Mouse (Mus musculus) ES-CJ7 (cell line): ENCODE results near the gene Unc45b.

Experiments
- DNase-seq: peaks from one replicate; pipeline ENCODE4 v3.0.0; 2011; ENCODE audit warnings: low read depth, low spot score

Gene Unc45b

DNA sequence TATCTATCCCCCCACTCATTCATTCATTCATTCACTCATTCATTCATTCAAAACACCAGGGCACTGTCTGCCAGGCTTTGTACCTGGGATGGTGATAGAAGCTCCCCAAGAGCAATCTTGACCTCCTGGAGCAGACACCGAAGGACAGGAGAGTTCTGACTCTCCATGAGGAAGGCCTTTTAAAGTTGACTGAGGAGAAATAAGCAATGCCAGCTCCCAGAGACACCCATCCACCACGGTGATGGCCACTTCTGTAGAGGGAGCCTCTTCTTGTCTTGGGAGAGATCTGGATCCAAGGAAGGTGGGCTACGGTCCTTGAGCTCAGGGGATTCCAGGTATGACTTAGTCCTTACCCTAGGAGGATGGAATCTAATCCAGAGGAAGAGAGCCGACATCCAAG, at the start of gene Unc45b:
Gene Unc45b, plus strand, starts transcription at position 301 of the 400 bp plus-strand sequence.
- no peak for DNase-seq

GRCm38 (mm10) chr11:82860759-82861158, 49.6 kb upstream of the Unc45b start:
- DNase-seq = no peak

GRCm38 (mm10) chr11:82861558-82861957, 48.8 kb upstream of the Unc45b start:
- DNase-seq = no peak

- no peak for DNase-seq
Measured at GRCm38 (mm10) chr11:82862638-82863037, 47.7 kb upstream of the Unc45b start.

- DNase-seq = no peak
Measured at GRCm38 (mm10) chr11:82863059-82863458, 47.3 kb upstream of the Unc45b start.

DNA sequence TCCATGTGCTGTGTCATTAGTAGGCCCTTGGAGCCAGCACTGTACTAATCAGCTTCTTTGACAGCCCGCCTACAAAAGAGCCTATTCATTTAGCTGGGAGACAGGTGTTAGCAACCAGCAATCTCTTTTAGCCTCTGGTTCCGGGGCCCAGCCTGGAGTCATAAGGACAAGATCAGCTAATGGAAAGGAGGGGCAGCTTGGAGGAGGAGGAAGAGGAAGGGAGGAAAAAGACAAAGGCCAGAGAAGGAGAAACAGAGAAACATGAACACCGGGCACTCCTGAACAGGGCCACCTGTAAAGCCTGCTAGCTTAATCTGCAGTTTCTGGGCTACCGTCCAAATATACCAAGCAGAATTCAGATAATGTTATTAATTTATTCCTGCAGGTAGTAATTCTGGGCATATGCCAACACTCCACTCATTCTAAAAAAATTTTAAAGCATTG, 46.8 kb upstream of the Unc45b start:
- no peak for DNase-seq

GRCm38 (mm10) chr11:82865957-82866356, 44.4 kb upstream of the Unc45b start:
- DNase-seq = no peak

- peak; percentile 36 for DNase-seq
Measured at GRCm38 (mm10) chr11:82866850-82867564, 43.3 kb upstream of the Unc45b start.

GRCm38 (mm10) chr11:82867956-82868355, 42.4 kb upstream of the Unc45b start:
- DNase-seq = no peak

DNA sequence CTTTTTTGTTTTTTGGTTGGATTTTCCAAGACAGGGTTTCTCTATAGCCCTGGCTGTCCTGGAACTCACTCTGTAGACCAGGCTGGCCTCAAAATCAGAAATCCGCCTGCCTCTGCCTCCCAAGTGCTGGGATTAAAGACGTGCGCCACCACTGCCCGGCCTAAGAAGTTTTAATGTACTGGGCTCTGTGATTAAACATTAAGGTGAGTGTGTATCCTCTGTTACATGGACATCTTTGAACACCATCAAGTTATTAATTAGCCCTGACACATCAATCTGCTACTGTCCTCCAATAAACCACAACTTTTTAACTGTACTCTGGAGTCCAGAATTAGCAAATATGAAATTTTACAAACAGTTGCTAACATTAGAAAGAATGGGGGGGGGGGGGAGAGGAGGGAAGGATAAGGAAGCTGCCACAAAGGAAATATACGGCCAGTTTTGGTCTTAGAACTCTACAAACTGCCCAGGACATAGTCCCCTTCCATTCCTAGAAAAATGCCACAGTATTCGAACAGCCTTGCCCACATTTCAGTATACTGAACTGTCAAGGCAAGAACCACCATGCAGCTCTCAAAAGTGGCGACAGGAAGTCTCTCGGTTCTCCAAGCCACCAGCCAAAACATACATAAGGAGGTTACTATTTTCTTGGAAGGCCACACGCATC, 40.7 kb upstream of the Unc45b start:
- no peak for DNase-seq

- peak; percentile 88 for DNase-seq
Measured at GRCm38 (mm10) chr11:82870173-82871030, 39.9 kb upstream of the Unc45b start.

GRCm38 (mm10) chr11:82871031-82871446, 39.3 kb upstream of the Unc45b start, which contains the start of gene Rffl:
TSS of gene Rffl (minus strand) at chr11:82871210.
- peak; percentile 94 for DNase-seq

- no peak for DNase-seq
Measured at GRCm38 (mm10) chr11:82874924-82875323, 35.4 kb upstream of the Unc45b start.

DNA sequence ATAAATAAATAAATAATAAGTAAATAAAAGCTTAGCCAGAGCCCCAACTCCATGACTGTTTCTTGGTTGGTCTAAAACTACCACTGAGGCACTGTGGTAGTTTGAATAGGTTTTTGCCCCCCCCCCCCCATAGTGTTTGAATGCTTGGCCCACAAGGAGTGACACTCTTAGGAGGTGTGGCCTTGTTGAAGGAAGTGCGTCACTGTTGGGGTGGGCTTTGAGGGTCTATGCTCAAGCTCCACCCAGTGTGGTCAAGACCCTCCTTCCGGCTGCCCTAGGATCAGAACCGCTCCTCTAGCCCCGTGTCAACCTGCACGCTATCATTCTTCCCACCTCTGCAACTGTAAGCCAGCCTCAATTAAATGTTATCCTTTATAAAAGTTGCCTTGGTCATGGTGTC, 34.7 kb upstream of the Unc45b start:
- peak; percentile 64 for DNase-seq

DNA sequence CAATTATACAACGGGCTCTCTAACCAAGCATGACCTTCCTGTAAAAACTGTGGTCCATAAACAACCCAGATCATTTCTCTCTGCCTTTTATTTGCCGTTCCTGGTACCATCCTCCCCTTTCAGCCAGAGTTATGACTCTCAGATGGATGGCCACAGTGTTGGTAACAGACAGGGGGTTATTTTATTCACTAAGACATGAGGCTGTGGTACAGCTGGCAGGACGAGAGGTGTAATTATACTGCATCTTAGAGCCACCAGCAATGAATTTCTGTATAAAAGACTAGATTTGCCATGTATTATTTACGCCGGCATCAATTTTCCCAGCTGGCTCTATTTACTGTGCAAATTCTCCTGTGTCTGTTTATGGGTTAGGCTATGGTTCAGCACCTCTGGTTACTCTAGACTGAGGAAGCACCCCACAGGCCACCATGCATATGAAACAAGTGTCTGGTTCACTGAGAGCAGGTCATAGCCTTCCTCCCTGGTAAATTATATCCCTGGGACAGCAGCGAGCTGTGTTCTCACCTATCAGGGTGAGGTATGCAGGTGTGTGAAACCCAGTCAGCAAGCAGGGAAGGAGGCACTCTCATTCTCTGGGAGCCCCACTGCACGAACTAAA, 32.5 kb upstream of the Unc45b start:
- DNase-seq = no peak

- peak; percentile 50 for DNase-seq
Measured at GRCm38 (mm10) chr11:82883180-82883579, 27.2 kb upstream of the Unc45b start.

DNA sequence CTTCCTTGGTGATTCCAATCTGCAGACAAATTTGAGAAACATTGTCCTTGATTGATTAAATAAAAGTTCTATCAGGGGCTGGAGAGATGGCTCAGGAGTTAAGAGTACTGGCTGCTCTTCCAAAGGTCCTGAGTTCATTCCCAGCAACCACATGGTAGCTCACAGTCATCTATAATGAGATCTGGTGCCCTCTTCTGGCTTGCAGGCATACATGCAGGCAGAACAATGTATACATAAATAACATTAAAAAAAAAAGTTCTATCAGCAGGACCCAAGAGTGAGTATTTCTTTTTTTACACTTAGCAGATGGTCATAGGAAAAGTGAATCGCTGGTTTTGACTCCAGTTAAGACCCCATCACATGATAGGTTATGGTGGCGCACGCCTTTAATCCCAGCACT, 23.8 kb upstream of the Unc45b start:
- DNase-seq = peak; percentile 52

GRCm38 (mm10) chr11:82888491-82888946, 21.8 kb upstream of the Unc45b start:
- no peak for DNase-seq

GRCm38 (mm10) chr11:82889524-82890341, 20.6 kb upstream of the Unc45b start:
- no peak for DNase-seq

- DNase-seq = peak; percentile 93
Measured at GRCm38 (mm10) chr11:82890342-82890762, 20.0 kb upstream of the Unc45b start, which contains the start of gene Rad51d. TSS of gene Rad51d (minus strand) at chr11:82890614.

DNA sequence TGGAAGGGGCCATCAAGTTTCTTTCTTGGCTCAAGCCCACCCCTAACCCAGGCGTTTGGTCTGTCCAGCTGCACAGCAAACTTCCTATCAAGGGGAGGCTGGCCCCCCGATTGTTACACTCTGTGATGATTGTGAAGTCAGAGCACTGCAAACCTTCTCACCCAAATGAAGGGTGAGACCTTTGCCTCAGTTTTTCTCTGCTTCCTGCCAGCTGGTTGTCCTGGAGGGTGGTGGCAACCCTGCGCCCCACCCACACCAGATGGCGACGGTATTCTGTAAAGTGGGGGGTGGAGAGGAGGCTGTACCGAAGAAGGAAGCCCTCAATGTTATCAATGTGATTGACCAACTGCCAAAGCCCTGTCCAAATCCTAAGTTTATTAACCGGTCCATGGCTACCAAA, 18.4 kb upstream of the Unc45b start, which contains the start of gene Fndc8:
Gene Fndc8, plus strand, starts transcription at position 189 of the 400 bp plus-strand sequence.
- DNase-seq = no peak
